Mouse (Mus musculus): ENCODE data around the gene Il27.

- no peak for TF ChIP-seq POLR2AphosphoS5 (IDR thresholded peaks at IDR 0.05; ENCODE audit: insufficient replicate concordance, low read depth, low read length)
- no peak for TF ChIP-seq CTCF (IDR thresholded peaks at IDR 0.05; ENCODE audit: low read depth, low read length)
Observed at GRCm38 (mm10) chr7:126642545-126643243, 48.0 kb upstream of the Il27 start.

Data from G1E (cell line).